Mouse (Mus musculus) MEL (cell line): ENCODE measurements around the gene Arf4. TPM values are rescaled to one million over a fixed set of nuclear protein-coding genes. Genes with fewer than 3 reads are reported as not detected.
A peak's percentile ranks its signal among the peaks of the same experiment; 100 is the strongest.

Experiments used
- DNase-seq: peaks from one replicate; pipeline ENCODE4 v3.0.0; 2011; ENCODE audit warnings: low read depth, low spot score
- H3K27ac ChIP-seq: 2 replicates; pipeline ENCODE4 v1.5.1; 2012; ENCODE audit warnings: low read depth, mild to moderate bottlenecking, control low read depth, low read length, moderate library complexity; ENCODE audit not compliant: control insufficient read depth
- H3K27me3 ChIP-seq, 2 experiments: fragments of 150-350 bp in 1 of 2; sonication (generic) in 1 of 2; 2 replicates each; pipeline ENCODE4 v1.6.1; 2012; ENCODE audit warnings: low read length in 2 of 2, mild to moderate bottlenecking in 2 of 2, improper control_type of control experiment in 1 of 2, moderate library complexity in 1 of 2; ENCODE audit not compliant: insufficient read depth in 2 of 2, control insufficient read depth in 1 of 2
- H3K36me3 ChIP-seq, 2 experiments: 2 replicates each; pipeline ENCODE4 v1.6.1; 2012 to 2014; ENCODE audit warnings: low read length in 2 of 2, improper control_type of control experiment in 1 of 2, inconsistent platforms in 1 of 2, mild to moderate bottlenecking in 1 of 2; ENCODE audit not compliant: insufficient read depth in 2 of 2, control insufficient read depth in 1 of 2
- H3K4me1 ChIP-seq, 2 experiments: fragments of 150-350 bp in 1 of 2; sonication (generic) in 1 of 2; 2 replicates each; pipeline ENCODE4 v1.6.1; 2012; ENCODE audit warnings: low read length in 2 of 2, improper control_type of control experiment in 1 of 2, mild to moderate bottlenecking in 1 of 2; ENCODE audit not compliant: insufficient read depth in 2 of 2, control insufficient read depth in 1 of 2
- H3K4me3 ChIP-seq, 2 experiments: fragments of 150-350 bp in 1 of 2; sonication (generic) in 1 of 2; 2 replicates each; pipeline ENCODE4 v1.5.1; 2012; ENCODE audit warnings: low read depth in 2 of 2, low read length in 2 of 2, mild to moderate bottlenecking in 2 of 2, moderate library complexity in 2 of 2, control low read depth in 1 of 2, improper control_type of control experiment in 1 of 2; ENCODE audit not compliant: control insufficient read depth in 1 of 2, insufficient read depth in 1 of 2
- H3K79me2 ChIP-seq: 2 replicates; pipeline ENCODE4 v1.6.1; 2012; ENCODE audit warnings: mild to moderate bottlenecking, low read length, moderate library complexity; ENCODE audit not compliant: control insufficient read depth, poor library complexity, insufficient read depth
- H3K9ac ChIP-seq: 2 replicates; pipeline ENCODE4 v1.6.1; 2012; ENCODE audit warnings: low read depth, mild to moderate bottlenecking, control low read depth, low read length, moderate library complexity; ENCODE audit not compliant: control insufficient read depth, poor library complexity, severe bottlenecking
- H3K9me3 ChIP-seq: fragments of 150-350 bp; sonication (generic); replicated peaks from 2 replicates; pipeline ENCODE4 v1.6.1; 2012; ENCODE audit warnings: mild to moderate bottlenecking, low read length, improper control_type of control experiment, moderate library complexity; ENCODE audit not compliant: insufficient read depth
- CHD1 ChIP-seq: IDR thresholded peaks from 2 replicates; pipeline ENCODE4 v1.6.1; 2012; ENCODE audit warnings: low read depth, mild to moderate bottlenecking, inconsistent platforms, low read length, improper control_type of control experiment
- ELF1 ChIP-seq: IDR thresholded peaks from 2 replicates; pipeline ENCODE4 v1.6.1; 2014; ENCODE audit warnings: low read depth, mild to moderate bottlenecking, inconsistent platforms, low read length, improper control_type of control experiment, moderate library complexity
- GABPA ChIP-seq: IDR thresholded peaks from 2 replicates; pipeline ENCODE4 v1.6.1; 2012; ENCODE audit warnings: low read depth, mild to moderate bottlenecking, inconsistent platforms, low read length, improper control_type of control experiment, moderate library complexity
- HCFC1 ChIP-seq: IDR thresholded peaks from 2 replicates; pipeline ENCODE4 v1.6.1; 2012; ENCODE audit warnings: low read depth, mild to moderate bottlenecking, inconsistent platforms, low read length, improper control_type of control experiment, moderate library complexity
- MXI1 ChIP-seq: IDR thresholded peaks from 2 replicates; pipeline ENCODE4 v1.6.1; 2011; ENCODE audit warnings: mild to moderate bottlenecking, low read depth, low read length, improper control_type of control experiment
- MYC ChIP-seq: IDR thresholded peaks from 2 replicates; pipeline ENCODE4 v1.6.1; 2011; ENCODE audit warnings: low read depth, mild to moderate bottlenecking, low read length, improper control_type of control experiment, moderate library complexity
- POLR2A ChIP-seq, 2 experiments: IDR thresholded peaks; 2 replicates each; pipeline ENCODE4 v1.6.1; 2011 to 2012; ENCODE audit warnings: low read length in 2 of 2, mild to moderate bottlenecking in 2 of 2, control low read depth in 1 of 2, improper control_type of control experiment in 1 of 2, low read depth in 1 of 2, moderate library complexity in 1 of 2; ENCODE audit not compliant: control insufficient read depth in 1 of 2, insufficient read depth in 1 of 2, poor library complexity in 1 of 2
- POLR2AphosphoS5 ChIP-seq: IDR thresholded peaks from 2 replicates; pipeline ENCODE4 v1.6.1; 2012; ENCODE audit warnings: low read depth, borderline replicate concordance, mild to moderate bottlenecking, inconsistent platforms, low read length, moderate library complexity, mixed read lengths
- SIN3A ChIP-seq: IDR thresholded peaks from 2 replicates; pipeline ENCODE4 v1.6.1; 2012; ENCODE audit warnings: low read length, improper control_type of control experiment, inconsistent platforms
- SMC3 ChIP-seq: IDR thresholded peaks from 2 replicates; pipeline ENCODE4 v1.6.1; 2011; ENCODE audit warnings: low read depth, low read length, improper control_type of control experiment
- TCF12 ChIP-seq: IDR thresholded peaks from 2 replicates; pipeline ENCODE4 v1.6.1; 2014; ENCODE audit warnings: low read depth, mild to moderate bottlenecking, inconsistent platforms, low read length, improper control_type of control experiment, moderate library complexity
- UBTF ChIP-seq: IDR thresholded peaks from 2 replicates; pipeline ENCODE4 v1.6.1; 2012; ENCODE audit warnings: low read depth, mild to moderate bottlenecking, inconsistent platforms, low read length, improper control_type of control experiment, moderate library complexity, borderline replicate concordance; ENCODE audit not compliant: insufficient read depth
- USF2 ChIP-seq, 2 experiments: IDR thresholded peaks; 2 replicates each; pipeline ENCODE4 v1.6.1; 2011 to 2012; ENCODE audit warnings: improper control_type of control experiment in 2 of 2, low read length in 2 of 2, borderline replicate concordance in 1 of 2, inconsistent platforms in 1 of 2, low read depth in 1 of 2, mild to moderate bottlenecking in 1 of 2; ENCODE audit not compliant: insufficient read depth in 1 of 2
- polyA plus RNA-seq, 2 experiments: library from polyadenylated mRNA; stranded (reverse) in 1 of 2; unstranded in 1 of 2; fragments of >175 nt in 1 of 2; fragments of >200 nt in 1 of 2; gene quantifications; 2 replicates each; pipeline versions ENCODE4 v1.2.1 to v1.2.4; 2012; ENCODE audit warnings: low replicate concordance in 2 of 2, low read depth in 1 of 2; ENCODE audit not compliant: insufficient read length in 2 of 2, insufficient read depth in 1 of 2, missing spikeins in 1 of 2
- total RNA-seq: library from RNA; depleted of rRNA; stranded (reverse); fragments of 300-350 nt; gene quantifications from 2 replicates; pipeline ENCODE4 v1.2.3, GENCODE M21; 2012

Gene Arf4
- total and polyA plus RNA-seq, 3 experiments = 50.9 to 87.6 TPM; not detected in 1

GRCm38 (mm10) chr14:26637025-26637850 is 636 bp upstream of the Arf4 start:
- Histone ChIP-seq H3K27ac (peak overlapping the region; percentile 93), H3K9ac (peak overlapping the region; percentile 75), H3K4me1 (peaks cover 0 to 8% of the 10 kb centered on the region in 2 experiments; a peak in 2 of 4 replicates), H3K4me3 (peak overlapping the region; percentile 71 to 91), H3K36me3 (peaks cover 0 to 23% of the 10 kb centered on the region in 2 experiments; a peak in 3 of 4 replicates), H3K9me3 (no peaks in the 10 kb centered on the region), H3K79me2 (peaks cover 36% of the 10 kb centered on the region), H3K27me3 (no peaks in the 10 kb centered on the region)
- TF ChIP-seq USF2 (IDR thresholded peaks at IDR 0.05; ENCODE audit: borderline replicate concordance in 1 of 2, insufficient read depth in 1 of 2, low read depth in 1 of 2, low read length in 2 of 2) (no peak), POLR2AphosphoS5 (peak; percentile 87; the same call in 1 of the 2 replicates), CHD1 (peak; percentile 88; the same call in 1 of the 2 replicates)
- DNase-seq = peak; percentile 51

GRCm38 (mm10) chr14:26638708-26639084 is 822 bp downstream of the Arf4 start:
- DNase-seq = peak; percentile 70
- H3K36me3 ChIP-seq = peaks cover 2 to 35% of the 10 kb centered on the region in 2 experiments; a peak in 3 of 4 replicates
- no peaks in the 10 kb centered on the region for H3K9me3 ChIP-seq
- 0 out of 2 replicates have a peak, but pooled peaks have one; percentile 32 for TF ChIP-seq HCFC1
- no peak for TF ChIP-seq POLR2A (IDR thresholded peaks at IDR 0.05; ENCODE audit: control insufficient read depth in 1 of 2, insufficient read depth in 1 of 2, low read depth in 1 of 2, low read length in 2 of 2, poor library complexity in 1 of 2)
- 0 out of 2 replicates have a peak, but pooled peaks have one; percentile 25 for TF ChIP-seq ELF1
- TF ChIP-seq CHD1 = peak; percentile 77; the same call in 1 of the 2 replicates
- peak; percentile 32; the same call in 1 of the 2 replicates for TF ChIP-seq SIN3A
- 0 out of 2 replicates have a peak, but pooled peaks have one; percentile 19 for TF ChIP-seq MYC
- no peak for TF ChIP-seq TCF12
- 0 out of 2 replicates have a peak, but pooled peaks have one; percentile 9 for TF ChIP-seq SMC3
- TF ChIP-seq MXI1 = no peak
- TF ChIP-seq UBTF = no peak
- TF ChIP-seq GABPA = no peak
- H3K27me3 ChIP-seq = no peaks in the 10 kb centered on the region
- peak overlapping the region; percentile 95 for H3K9ac ChIP-seq
- peak overlapping the region; percentile 86 for H3K27ac ChIP-seq
- H3K4me3 ChIP-seq = peak overlapping the region; percentile 89 to 93
- H3K4me1 ChIP-seq = peaks cover 3 to 19% of the 10 kb centered on the region in 2 experiments
- H3K79me2 ChIP-seq = peaks cover 46% of the 10 kb centered on the region
